Mouse (Mus musculus): Measurements from ENCODE around the gene Akap2. TPM values are rescaled to one million over a fixed set of nuclear protein-coding genes. Genes with fewer than 3 reads are reported as not detected.

The Akap2 gene
- polyA plus RNA-seq, 1 experiment from 2014 or later: 2.2 TPM

DNA sequence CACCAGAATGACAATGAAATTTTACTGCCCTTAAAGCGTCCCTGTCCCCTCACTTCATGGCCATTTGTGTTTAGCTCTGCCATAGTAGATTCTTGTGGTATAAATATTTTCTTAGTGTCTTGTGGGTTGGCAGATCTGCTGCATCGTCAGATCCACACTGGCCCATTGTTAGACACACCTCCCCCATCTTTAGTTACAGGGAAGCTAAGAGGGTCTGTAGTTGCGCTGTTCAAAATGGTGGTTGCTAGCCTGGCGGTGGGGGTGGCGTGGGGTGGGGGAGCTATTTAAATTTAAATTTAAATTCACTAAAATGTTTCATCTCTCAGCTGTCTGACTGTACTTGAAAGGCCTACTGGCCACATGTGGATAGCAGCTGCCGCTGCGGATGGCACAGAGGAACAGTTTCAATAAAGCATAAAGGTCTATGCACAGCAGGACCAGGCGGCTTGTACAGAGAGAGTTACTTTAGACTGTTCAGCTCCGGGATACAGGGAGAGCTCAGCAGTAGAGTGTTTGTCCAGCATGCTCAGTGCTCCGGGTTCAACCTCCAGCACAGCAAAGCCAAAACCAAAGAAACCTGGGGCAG is 174.6 kb downstream of the Akap2 start:
- H3K36me3 ChIP-seq (replicated peaks): no peaks in the 10 kb centered on the region
- H3K27ac ChIP-seq (replicated peaks): no peak overlapping the region
- no peak for ATAC-seq (ENCODE audit: insufficient read depth)
- H3K4me1 ChIP-seq (replicated peaks): no peaks in the 10 kb centered on the region
- H3K9ac ChIP-seq: no peak overlapping the region
- H3K27me3 ChIP-seq: no peaks in the 10 kb centered on the region
- no peaks in the 10 kb centered on the region for H3K9me3 ChIP-seq (replicated peaks)
- no peak overlapping the region for H3K4me3 ChIP-seq (replicated peaks)
- no peak overlapping the region for H3K4me2 ChIP-seq
- 78% methylated on average over 10 of the region's 10 CpGs for WGBS (ENCODE audit: insufficient replicate concordance)

DNA sequence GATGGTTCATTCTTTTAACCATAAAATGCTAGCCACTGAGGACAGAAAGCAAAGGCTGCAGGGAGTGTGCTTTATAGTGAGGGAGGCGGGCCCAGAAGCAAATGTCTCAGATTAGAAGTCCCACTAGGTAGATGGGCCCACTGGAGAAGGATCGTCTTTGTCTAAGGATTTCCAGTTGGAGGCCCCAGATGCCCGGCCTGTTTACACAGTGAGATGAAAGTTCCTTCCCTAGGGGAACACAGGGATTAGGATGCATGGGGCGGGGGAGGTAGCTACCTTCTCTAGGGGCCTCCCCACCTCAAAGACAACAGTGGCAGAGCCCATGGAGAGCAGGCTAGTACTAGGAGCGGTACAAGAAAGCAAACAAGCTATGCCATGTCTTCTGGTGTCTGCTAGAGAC is 177.7 kb downstream of the Akap2 start:
- ATAC-seq (ENCODE audit: insufficient read depth): no peak
- H3K9ac ChIP-seq: no peak overlapping the region
- H3K4me2 ChIP-seq: no peak overlapping the region
- H3K4me1 ChIP-seq (replicated peaks): no peaks in the 10 kb centered on the region
- H3K27ac ChIP-seq (replicated peaks): no peak overlapping the region
- no peaks in the 10 kb centered on the region for H3K9me3 ChIP-seq (replicated peaks)
- no peak overlapping the region for H3K4me3 ChIP-seq (replicated peaks)
- WGBS (ENCODE audit: insufficient replicate concordance): 47% methylated on average over 5 of the region's 5 CpGs
- no peaks in the 10 kb centered on the region for H3K36me3 ChIP-seq (replicated peaks)
- H3K27me3 ChIP-seq: no peaks in the 10 kb centered on the region

- Histone ChIP-seq H3K4me1 (replicated peaks) (no peaks in the 10 kb centered on the region), H3K9me3 (replicated peaks) (no peaks in the 10 kb centered on the region), H3K4me2 (no peak overlapping the region), H3K36me3 (replicated peaks) (no peaks in the 10 kb centered on the region), H3K4me3 (replicated peaks) (no peak overlapping the region), H3K27me3 (no peaks in the 10 kb centered on the region), H3K27ac (replicated peaks) (no peak overlapping the region), H3K9ac (no peak overlapping the region)
- 55% methylated on average over 6 of the region's 6 CpGs for WGBS (ENCODE audit: insufficient replicate concordance)
- no peak for ATAC-seq (ENCODE audit: insufficient read depth)
Observed at GRCm38 (mm10) chr4:57895902-57896301, 178.4 kb downstream of the Akap2 start.

DNA sequence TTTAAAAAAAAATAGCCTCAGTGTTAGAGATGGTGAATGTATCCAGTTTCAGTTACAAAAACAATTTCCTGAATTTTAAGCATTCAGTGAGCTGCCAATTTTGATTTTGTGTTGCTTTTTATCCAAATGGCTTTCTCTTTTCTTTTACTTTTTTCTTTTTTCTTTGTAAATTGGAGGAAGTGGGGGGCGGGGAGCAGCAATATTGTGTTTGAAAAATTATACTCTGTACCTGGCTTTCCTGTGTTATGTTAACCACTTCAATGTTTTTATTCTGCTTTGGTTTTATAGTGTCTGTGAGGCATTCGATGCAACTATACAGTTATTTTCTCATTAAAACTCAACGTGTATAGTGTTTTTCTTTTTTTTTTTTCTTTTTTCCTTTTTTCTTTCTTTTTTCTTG is 179.2 kb downstream of the Akap2 start:
- H3K9me3 ChIP-seq (replicated peaks): no peaks in the 10 kb centered on the region
- no peaks in the 10 kb centered on the region for H3K4me1 ChIP-seq (replicated peaks)
- no peak overlapping the region for H3K4me2 ChIP-seq
- H3K9ac ChIP-seq: no peak overlapping the region
- no peak overlapping the region for H3K4me3 ChIP-seq (replicated peaks)
- 63% methylated on average over 3 of the region's 3 CpGs for WGBS (ENCODE audit: insufficient replicate concordance)
- H3K27me3 ChIP-seq: no peaks in the 10 kb centered on the region
- ATAC-seq (ENCODE audit: insufficient read depth): no peak
- no peaks in the 10 kb centered on the region for H3K36me3 ChIP-seq (replicated peaks)
- no peak overlapping the region for H3K27ac ChIP-seq (replicated peaks)

DNA sequence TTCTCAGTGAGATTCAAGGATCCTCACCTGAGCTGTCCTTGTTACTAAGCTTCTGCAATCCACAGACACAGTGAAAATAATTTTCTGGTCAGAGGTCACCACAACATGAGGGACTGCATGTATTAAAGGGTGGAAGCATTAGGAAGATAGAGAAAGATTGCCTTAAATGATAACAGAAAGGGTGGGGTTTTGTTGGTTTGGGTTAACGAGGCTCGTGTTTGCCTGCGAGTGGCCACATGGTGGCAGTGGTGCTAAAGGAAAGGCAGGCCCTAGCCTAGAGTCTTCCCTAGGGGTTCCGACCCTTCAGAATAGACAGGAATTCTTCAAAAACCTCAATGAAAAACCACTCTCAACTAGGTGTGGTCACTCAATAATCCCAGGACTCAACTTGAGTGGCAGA is 183.8 kb downstream of the Akap2 start:
- WGBS (ENCODE audit: insufficient replicate concordance): 3% methylated on average over 4 of the region's 4 CpGs
- Histone ChIP-seq H3K36me3 (replicated peaks) (no peaks in the 10 kb centered on the region), H3K27ac (replicated peaks) (no peak overlapping the region), H3K27me3 (no peaks in the 10 kb centered on the region), H3K9me3 (replicated peaks) (no peaks in the 10 kb centered on the region), H3K9ac (no peak overlapping the region), H3K4me1 (replicated peaks) (no peaks in the 10 kb centered on the region), H3K4me2 (no peak overlapping the region), H3K4me3 (replicated peaks) (no peak overlapping the region)
- ATAC-seq (ENCODE audit: insufficient read depth): no peak

DNA sequence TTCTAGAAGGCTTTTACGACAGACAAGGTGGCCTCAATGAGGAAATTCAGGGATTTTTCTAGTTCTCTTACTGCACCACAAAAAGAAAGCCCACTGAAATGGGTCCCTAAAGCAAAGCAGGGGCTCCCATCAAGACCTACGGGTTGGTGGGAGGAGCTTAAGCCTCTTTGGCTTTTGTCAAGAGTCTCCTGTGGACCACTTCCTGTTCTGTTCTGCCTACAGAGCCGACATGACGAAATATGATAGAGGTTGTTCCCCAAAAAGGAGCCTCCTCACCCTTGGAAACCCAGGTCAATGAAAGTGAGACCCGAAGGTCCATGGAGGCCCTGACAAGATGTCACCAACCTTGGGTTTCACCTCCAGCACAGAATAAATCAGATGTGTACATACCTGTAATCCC is 185.2 kb downstream of the Akap2 start:
- Histone ChIP-seq H3K9me3 (replicated peaks) (no peaks in the 10 kb centered on the region), H3K4me1 (replicated peaks) (no peaks in the 10 kb centered on the region), H3K36me3 (replicated peaks) (no peaks in the 10 kb centered on the region), H3K27ac (replicated peaks) (no peak overlapping the region), H3K27me3 (no peaks in the 10 kb centered on the region), H3K4me2 (no peak overlapping the region), H3K4me3 (replicated peaks) (no peak overlapping the region), H3K9ac (no peak overlapping the region)
- no peak for ATAC-seq (ENCODE audit: insufficient read depth)
- WGBS (ENCODE audit: insufficient replicate concordance): 39% methylated on average over 5 of the region's 5 CpGs

GRCm38 (mm10) chr4:57904211-57904610 is 186.8 kb downstream of the Akap2 start:
- no peak overlapping the region for H3K4me2 ChIP-seq

DNA sequence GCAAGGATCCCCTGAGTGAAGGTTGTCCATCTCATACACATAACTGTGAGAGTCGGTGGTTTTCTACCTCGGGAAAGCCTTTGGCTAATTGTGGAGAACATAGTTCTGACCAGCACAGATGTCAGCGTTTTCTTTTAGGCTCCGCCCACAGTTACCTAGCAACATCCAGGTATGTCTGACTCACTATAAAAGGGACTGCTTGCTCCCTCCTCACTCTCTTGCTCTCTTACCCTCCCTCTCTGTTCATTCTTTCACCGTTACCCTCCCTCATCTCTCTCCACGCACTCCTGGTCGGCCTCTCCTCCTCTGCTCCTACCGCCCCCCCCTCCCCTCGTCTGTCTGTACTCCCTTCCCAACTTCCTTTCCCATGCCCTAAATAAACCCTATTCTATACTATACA is 187.2 kb downstream of the Akap2 start:
- Histone ChIP-seq H3K4me3 (replicated peaks) (no peak overlapping the region), H3K9me3 (replicated peaks) (no peaks in the 10 kb centered on the region), H3K27ac (replicated peaks) (no peak overlapping the region), H3K36me3 (replicated peaks) (no peaks in the 10 kb centered on the region), H3K27me3 (no peaks in the 10 kb centered on the region), H3K9ac (no peak overlapping the region), H3K4me1 (replicated peaks) (no peaks in the 10 kb centered on the region), H3K4me2 (no peak overlapping the region)
- WGBS (ENCODE audit: insufficient replicate concordance): 21% methylated on average over 9 of the region's 9 CpGs
- ATAC-seq (ENCODE audit: insufficient read depth): no peak

More at GRCm38 (mm10) chr4:57904211-57904610, 186.8 kb downstream of the Akap2 start:
- Histone ChIP-seq H3K4me3 (replicated peaks) (no peak overlapping the region), H3K4me1 (replicated peaks) (no peaks in the 10 kb centered on the region), H3K27ac (replicated peaks) (no peak overlapping the region), H3K9ac (no peak overlapping the region), H3K27me3 (no peaks in the 10 kb centered on the region), H3K9me3 (replicated peaks) (no peaks in the 10 kb centered on the region), H3K36me3 (replicated peaks) (no peaks in the 10 kb centered on the region)
- WGBS (ENCODE audit: insufficient replicate concordance): 3% methylated on average over 5 of the region's 5 CpGs
- ATAC-seq (ENCODE audit: insufficient read depth): no peak

DNA sequence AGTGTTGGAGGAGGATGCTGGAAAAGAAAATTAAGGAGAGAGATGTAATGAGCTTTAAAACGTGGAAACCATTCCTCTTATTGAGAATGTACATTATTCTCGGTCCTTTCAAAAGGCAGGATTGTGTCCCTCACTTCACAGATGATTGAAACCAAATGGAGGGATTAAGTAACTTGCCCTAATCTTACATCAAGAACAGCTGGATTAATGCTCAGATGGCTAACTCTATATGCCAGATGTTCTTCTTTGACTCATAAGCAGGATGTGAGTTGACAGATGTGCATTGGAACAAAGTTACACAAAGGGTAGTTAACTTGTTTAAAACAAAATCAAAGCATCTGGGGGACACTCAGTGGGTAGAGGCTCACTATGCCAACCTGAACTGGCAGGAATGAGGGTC is 189.3 kb downstream of the Akap2 start:
- no peak for ATAC-seq (ENCODE audit: insufficient read depth)
- H3K27ac ChIP-seq (replicated peaks): no peak overlapping the region
- no peak overlapping the region for H3K9ac ChIP-seq
- H3K27me3 ChIP-seq: no peaks in the 10 kb centered on the region
- no peaks in the 10 kb centered on the region for H3K9me3 ChIP-seq (replicated peaks)
- H3K4me2 ChIP-seq: no peak overlapping the region
- H3K4me3 ChIP-seq (replicated peaks): no peak overlapping the region
- 47% methylated on average over 2 of the region's 2 CpGs for WGBS (ENCODE audit: insufficient replicate concordance)
- H3K4me1 ChIP-seq (replicated peaks): no peaks in the 10 kb centered on the region
- H3K36me3 ChIP-seq (replicated peaks): no peaks in the 10 kb centered on the region

- no peak overlapping the region for H3K4me2 ChIP-seq
- H3K4me1 ChIP-seq (replicated peaks): no peaks in the 10 kb centered on the region
- H3K9me3 ChIP-seq (replicated peaks): no peaks in the 10 kb centered on the region
- H3K4me3 ChIP-seq (replicated peaks): no peak overlapping the region
- 15% methylated on average over 6 of the region's 6 CpGs for WGBS (ENCODE audit: insufficient replicate concordance)
- no peak overlapping the region for H3K27ac ChIP-seq (replicated peaks)
- no peaks in the 10 kb centered on the region for H3K27me3 ChIP-seq
- H3K36me3 ChIP-seq (replicated peaks): no peaks in the 10 kb centered on the region
- no peak for ATAC-seq (ENCODE audit: insufficient read depth)
- H3K9ac ChIP-seq: no peak overlapping the region
Observed at GRCm38 (mm10) chr4:57908860-57909259, 191.4 kb downstream of the Akap2 start.

DNA sequence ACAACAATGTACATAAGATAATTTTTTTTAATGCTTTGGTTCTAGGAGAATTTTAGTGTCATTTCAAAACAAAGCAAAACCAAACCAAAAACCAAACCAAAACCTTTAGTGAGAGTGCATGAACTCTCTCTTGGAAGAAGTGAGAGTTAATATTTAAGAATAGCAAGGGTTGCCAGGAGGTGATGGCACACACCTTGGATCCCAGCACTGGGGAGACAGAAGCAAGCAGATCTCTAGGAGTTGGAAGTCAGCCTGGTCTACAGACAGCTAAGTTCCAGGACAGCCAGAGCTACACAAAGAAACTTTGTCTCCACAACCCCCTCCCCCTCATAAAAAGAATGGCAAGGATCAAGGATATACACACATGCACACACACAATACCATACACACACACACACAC is 195.6 kb downstream of the Akap2 start:
- Histone ChIP-seq H3K36me3 (replicated peaks) (no peaks in the 10 kb centered on the region), H3K4me3 (replicated peaks) (no peak overlapping the region)

More for the DNA sequence above, 195.6 kb downstream of the Akap2 start:
- H3K4me1 ChIP-seq (replicated peaks): 0 out of 2 replicates have a peak, but pooled peaks cover 2% of the 10 kb centered on the region
- no peaks in the 10 kb centered on the region for H3K9me3 ChIP-seq (replicated peaks)
- no peak overlapping the region for H3K9ac ChIP-seq
- no peaks in the 10 kb centered on the region for H3K27me3 ChIP-seq
- no peak overlapping the region for H3K27ac ChIP-seq (replicated peaks)
- H3K4me2 ChIP-seq: no peak overlapping the region
- no peak for ATAC-seq (ENCODE audit: insufficient read depth)
